Mouse (Mus musculus): ENCODE measurements around the gene Plac9b. TPM values are rescaled to one million over a fixed set of nuclear protein-coding genes. Genes with fewer than 3 reads are reported as not detected.
"Not testable (repeated sequence)": the region's sequence is repeated elsewhere in the genome, so short reads cannot be mapped to it uniquely, and the experiment has no call there.

Gene Plac9b
- polyA plus RNA-seq, 1 experiment from 2014 or later = 44.3 TPM

GRCm38 (mm10) chr14:26161156-26161555, 21.1 kb downstream of the Plac9b start:
- not testable (repeated sequence) for H3K27ac ChIP-seq; H3K4me3 ChIP-seq; H3K36me3 ChIP-seq; H3K27me3 ChIP-seq; ATAC-seq (ENCODE audit: insufficient number of reproducible peaks, low FRiP score, low TSS enrichment, low read depth); H3K4me2 ChIP-seq; H3K9ac ChIP-seq; H3K4me1 ChIP-seq; H3K9me3 ChIP-seq
- WGBS = no CpG with 5 or more reads among the region's 9 CpGs

- not testable (repeated sequence) for H3K4me1 ChIP-seq; H3K27me3 ChIP-seq; H3K4me2 ChIP-seq; ATAC-seq (ENCODE audit: insufficient number of reproducible peaks, low FRiP score, low TSS enrichment, low read depth); H3K27ac ChIP-seq; H3K4me3 ChIP-seq; H3K9me3 ChIP-seq; H3K36me3 ChIP-seq; H3K9ac ChIP-seq
- no CpG with 5 or more reads among the region's 7 CpGs for WGBS
These were observed 26.2 kb downstream of the Plac9b start for GRCm38 (mm10) chr14:26156032-26156431.

DNA sequence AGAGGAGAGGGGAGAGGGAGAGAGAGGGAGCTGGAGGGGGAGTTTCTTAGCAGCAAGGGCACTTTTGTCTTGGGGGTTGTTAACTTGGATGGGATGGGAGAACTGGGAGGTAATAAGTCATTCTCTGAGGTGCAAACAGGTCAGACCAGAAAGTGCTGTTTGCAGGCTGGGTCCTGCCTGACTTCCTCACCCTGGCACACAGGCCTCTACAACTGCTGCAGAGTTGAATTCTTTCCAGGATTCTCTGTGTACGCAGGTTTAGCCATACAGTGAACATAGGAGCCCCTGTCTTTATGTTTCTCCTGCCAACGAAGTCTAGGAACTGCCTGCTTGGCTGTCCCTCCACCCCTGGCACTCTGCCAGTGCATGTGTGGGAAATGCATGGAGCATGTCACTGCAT, 35.2 kb downstream of the Plac9b start:
- not testable (repeated sequence) for H3K4me2 ChIP-seq; ATAC-seq (ENCODE audit: insufficient number of reproducible peaks, low FRiP score, low TSS enrichment, low read depth)
- WGBS = no CpG with 5 or more reads among the region's 2 CpGs

GRCm38 (mm10) chr14:26119095-26119494, 63.2 kb downstream of the Plac9b start:
- no CpG with 5 or more reads among the region's 7 CpGs for WGBS
- H3K27me3 ChIP-seq; H3K36me3 ChIP-seq; H3K27ac ChIP-seq; ATAC-seq (ENCODE audit: insufficient number of reproducible peaks, low FRiP score, low TSS enrichment, low read depth); H3K4me1 ChIP-seq; H3K9ac ChIP-seq; H3K9me3 ChIP-seq; H3K4me2 ChIP-seq; H3K4me3 ChIP-seq: not testable (repeated sequence)

More for the DNA sequence above, 35.2 kb downstream of the Plac9b start:
- H3K9me3 ChIP-seq, H3K9ac ChIP-seq, H3K4me1 ChIP-seq, H3K4me3 ChIP-seq, H3K27me3 ChIP-seq, H3K27ac ChIP-seq, H3K36me3 ChIP-seq: not testable (repeated sequence)

GRCm38 (mm10) chr14:26118550-26119000, 63.7 kb downstream of the Plac9b start:
- H3K9me3 ChIP-seq; H3K4me2 ChIP-seq; H3K9ac ChIP-seq; H3K4me3 ChIP-seq; H3K36me3 ChIP-seq; ATAC-seq (ENCODE audit: insufficient number of reproducible peaks, low FRiP score, low TSS enrichment, low read depth); H3K27ac ChIP-seq; H3K27me3 ChIP-seq; H3K4me1 ChIP-seq: not testable (repeated sequence)
- WGBS = no CpG with 5 or more reads among the region's 18 CpGs

DNA sequence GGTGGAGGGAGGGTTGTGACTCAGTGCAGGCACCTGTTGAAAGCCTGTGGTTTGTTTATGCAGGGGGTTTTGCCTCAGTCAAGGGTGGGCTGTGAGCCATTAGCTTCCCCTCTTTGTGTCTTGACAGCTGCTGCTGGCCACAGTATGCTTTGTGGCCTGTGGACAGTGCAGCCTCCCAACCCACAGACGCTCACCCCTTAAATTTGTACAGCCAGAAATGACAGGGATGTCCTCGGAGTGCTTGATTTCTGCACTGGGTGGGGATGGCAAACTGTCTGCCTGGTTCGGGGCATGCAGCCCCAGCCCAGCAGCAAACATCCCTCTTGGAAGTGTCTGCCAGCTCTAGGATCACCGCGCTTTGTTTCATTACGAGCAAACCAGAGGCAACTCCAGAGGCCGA, 64.1 kb downstream of the Plac9b start, which contains the start of gene Duxbl2:
Gene Duxbl2 (plus strand): TSS at position 200 of the 400 bp plus-strand sequence.
- not testable (repeated sequence) for H3K27ac ChIP-seq; H3K4me2 ChIP-seq; H3K9me3 ChIP-seq; H3K36me3 ChIP-seq; H3K4me3 ChIP-seq; ATAC-seq (ENCODE audit: insufficient number of reproducible peaks, low FRiP score, low TSS enrichment, low read depth); H3K27me3 ChIP-seq; H3K4me1 ChIP-seq; H3K9ac ChIP-seq
- WGBS = no CpG with 5 or more reads among the region's 7 CpGs

Other genes starting within 250 kb of the Plac9b start
- gene Cphx1, start 244.2 kb downstream of the Plac9b start, polyA plus RNA-seq (2015; fragmentation: Nextera tagmentation; extraction: Ambion mirVana) = not detected in 2 replicates
- gene Duxbl1, start 203.9 kb downstream of the Plac9b start, polyA plus RNA-seq (2015; fragmentation: Nextera tagmentation; extraction: Ambion mirVana) = 0.88 and 2.6 TPM in 2 replicates
- gene Gm9780, start 139.8 kb downstream of the Plac9b start, polyA plus RNA-seq (2015; fragmentation: Nextera tagmentation; extraction: Ambion mirVana) = 52.7 and 64.5 TPM in 2 replicates
- 51.6 and 55.0 TPM in 2 replicates for gene Tmem254c, start 115.1 kb downstream of the Plac9b start, polyA plus RNA-seq (2015; fragmentation: Nextera tagmentation; extraction: Ambion mirVana)
- not detected in 2 replicates for gene Cphx2, start 101.0 kb downstream of the Plac9b start, polyA plus RNA-seq (2015; fragmentation: Nextera tagmentation; extraction: Ambion mirVana)
- not detected in 2 replicates for gene Cphx3, start 100.2 kb downstream of the Plac9b start, polyA plus RNA-seq (2015; fragmentation: Nextera tagmentation; extraction: Ambion mirVana)
- not detected in 2 replicates for gene Duxbl2, start 64.1 kb downstream of the Plac9b start, polyA plus RNA-seq (2015; fragmentation: Nextera tagmentation; extraction: Ambion mirVana)
- gene Tmem254b, start 24.6 kb upstream of the Plac9b start, polyA plus RNA-seq (2015; fragmentation: Nextera tagmentation; extraction: Ambion mirVana) = 42.3 and 46.1 TPM in 2 replicates
- gene Duxbl3, start 75.5 kb upstream of the Plac9b start, polyA plus RNA-seq (2015; fragmentation: Nextera tagmentation; extraction: Ambion mirVana) = 0.26 and 2.3 TPM in 2 replicates